Mouse (Mus musculus) thymus, postnatal 10 days (tissue): ENCODE measurements around the gene Zbtb34.

Source experiments
- DNase-seq, 2 experiments: peaks; one replicate each; pipeline ENCODE4 v3.0.0; 2021; ENCODE audit warnings: low spot score in 2 of 2

Zbtb34 gene

DNA sequence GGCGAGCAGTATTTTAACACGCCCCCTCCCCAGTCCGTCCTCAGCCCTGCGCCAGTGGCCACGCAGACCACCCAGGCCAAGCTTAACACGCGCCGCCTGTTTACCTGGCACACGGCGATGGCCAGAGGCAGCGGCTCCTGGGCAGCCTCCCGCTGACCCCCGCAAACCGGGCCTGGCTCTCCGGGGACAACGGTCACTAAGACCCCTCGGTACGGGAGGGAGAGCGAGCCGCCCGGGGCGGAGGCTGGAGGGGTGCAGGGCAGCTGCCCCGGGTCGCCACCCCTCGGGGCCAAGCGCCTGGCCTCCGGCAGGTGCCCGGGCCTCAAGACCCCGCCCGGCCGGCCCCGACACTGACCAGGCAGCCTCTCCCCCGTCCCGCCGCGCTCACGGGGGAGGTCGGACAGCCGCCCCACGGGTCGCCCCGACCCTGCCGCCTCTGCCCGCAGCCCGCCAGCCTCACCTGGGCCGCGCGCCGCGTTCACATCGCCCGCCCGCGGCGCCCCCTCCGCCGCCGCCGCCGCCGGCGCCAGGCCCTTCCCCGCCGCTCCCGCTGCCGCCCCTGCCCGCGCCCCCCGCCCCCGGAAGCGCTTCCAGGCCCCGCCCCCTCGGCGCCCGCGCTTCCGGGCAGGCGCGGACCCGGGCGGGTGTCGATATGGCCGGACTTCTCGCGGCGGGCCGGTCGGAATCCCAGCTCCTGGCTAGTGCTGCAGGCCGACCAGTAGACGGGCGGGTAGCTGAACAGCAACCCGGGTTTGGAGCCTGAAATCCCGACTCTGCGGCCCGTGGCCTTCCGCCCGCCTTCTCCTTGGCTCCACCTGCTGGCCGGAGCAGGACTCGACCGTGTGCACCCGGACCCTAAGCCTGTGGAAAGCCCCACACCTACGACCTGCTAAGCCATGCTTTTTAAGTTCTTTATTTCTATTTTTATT lies at the start of gene Zbtb34:
Zbtb34 (minus strand) TSS at position 554 of the 929 bp plus-strand sequence.
- DNase-seq = peak; percentile 52 to 74

DNA sequence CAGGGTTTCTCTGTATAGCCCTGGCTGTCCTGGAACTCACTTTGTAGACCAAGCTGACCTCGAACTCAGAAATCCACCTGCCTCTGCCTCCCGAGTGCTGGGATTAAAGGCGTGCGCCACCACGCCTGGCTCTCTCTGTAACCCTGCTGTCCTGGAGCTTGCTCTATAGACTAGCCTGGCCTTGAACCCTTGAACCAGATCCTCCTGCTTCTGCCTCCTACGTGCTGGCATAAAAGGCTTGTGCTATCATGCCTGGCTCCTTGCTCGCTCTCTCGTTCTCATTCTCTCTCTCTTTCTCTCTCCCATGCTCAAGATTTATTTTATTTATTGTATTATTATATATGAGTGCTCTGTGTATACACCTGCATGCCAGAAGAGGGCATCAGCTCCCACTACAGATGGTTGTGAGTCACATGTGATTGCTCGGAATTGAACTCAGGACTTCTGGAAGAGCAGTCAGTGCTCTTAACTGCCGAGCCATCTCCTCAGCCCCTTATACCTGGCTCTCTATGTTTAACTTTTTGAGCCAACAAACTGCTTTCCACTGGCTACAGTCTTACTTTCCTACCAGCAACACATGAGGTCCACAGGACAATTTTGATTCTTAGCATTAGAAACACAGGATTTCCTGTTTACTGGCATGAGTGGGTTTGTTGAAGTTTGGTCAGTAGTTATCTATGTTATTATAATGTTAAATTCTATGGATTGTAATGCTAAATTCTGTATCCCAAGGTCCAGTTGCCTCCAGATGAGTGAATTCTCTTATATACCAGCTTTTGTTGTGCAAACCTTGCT lies 47.0 kb upstream of the Zbtb34 start:
- no peak for DNase-seq

DNA sequence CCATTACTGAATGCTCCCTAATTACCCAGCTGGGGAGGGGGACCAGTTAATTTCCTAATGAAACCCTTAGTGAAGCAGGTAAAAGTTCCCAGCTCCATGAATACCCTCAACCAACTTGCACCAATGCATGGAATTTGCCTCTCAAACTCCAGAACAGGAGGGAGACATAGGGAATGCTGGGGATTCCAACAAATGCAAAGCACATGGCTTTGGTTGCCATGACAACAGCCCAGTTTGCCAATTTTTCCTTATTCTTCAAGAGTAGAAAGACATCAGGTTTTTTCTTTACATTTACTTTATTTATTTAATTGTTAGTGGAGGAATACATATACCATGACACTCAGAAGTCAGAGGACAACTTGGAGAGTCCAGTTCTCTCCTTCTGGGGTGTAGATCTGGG lies 44.8 kb upstream of the Zbtb34 start:
- no peak for DNase-seq

DNA sequence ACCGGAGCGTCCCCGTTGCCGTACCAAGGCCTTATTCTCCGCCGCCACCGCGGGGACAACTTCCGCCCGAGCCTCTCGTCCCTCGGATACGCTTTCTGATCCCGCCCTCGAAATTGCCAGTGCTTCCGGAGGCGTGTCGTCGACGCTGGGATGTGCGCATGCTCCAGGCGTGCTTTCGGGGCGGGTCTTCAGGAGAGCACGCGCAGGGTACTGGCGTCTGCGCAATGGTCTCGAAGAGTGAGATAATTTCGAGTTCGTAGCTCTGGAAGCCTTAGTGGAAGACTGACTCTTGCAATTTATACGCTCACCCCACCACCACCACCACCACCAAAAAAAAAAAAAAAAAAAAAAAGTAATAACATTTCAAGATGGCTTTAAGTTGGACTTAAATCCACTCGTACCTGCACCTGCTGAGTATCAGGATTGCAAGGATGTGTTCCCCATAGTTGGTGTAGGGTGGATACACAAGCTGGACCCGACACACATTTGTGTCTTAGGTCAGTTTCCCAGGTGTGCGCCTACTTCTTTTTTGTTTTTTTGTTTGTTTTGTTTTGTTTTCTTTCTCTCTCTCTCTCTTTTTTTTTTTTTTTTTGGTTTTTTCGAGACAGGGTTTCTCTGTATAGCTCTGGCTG lies 37.5 kb upstream of the Zbtb34 start, which contains the start of gene Zbtb43:
Zbtb43 (minus strand) TSS at position 94 of the 632 bp plus-strand sequence.
- DNase-seq = peak; percentile 92 to 96

DNA sequence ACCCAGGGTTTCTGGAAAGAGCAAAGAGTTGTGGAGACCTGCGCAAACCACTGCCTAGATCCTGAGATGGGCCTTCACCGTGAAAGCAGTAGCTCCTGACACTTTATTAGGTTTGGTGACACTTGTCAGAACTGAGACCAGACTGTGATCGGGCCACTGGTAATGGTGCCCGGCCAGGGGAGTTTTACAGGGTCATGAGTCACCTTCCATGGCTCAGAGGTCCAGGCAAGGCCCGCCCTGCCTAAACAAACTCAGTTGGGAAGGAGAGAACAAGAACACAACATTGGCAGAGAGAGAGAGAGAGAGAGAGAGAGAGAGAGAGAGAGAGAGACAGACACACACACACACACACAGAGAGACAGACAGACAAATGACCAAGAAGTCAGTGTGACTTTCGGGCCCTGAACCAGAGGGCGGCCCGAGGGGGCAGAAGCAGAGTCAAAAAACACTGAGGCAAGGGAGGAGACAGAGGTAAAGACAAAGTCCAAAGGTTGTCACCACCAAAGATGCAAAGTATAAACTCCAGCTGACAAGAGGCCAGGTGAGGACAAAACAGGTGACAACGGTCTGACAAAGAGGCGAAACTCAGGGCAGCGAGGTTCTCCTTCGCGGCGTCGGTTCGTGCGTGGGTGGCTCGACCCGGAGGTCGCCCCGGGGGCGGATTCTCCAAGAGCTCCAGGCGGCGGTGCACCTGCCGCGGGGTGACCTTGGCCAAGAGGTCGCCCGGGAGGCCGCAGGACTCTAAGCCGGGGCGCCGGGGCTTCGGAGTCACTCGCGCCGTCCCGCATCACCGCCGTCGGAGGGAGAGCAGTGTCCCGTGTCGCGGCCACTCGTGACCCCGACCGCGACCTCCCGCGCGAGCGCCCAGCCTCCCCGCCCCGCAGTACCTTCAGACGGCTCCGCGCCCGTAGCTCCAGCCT lies 36.7 kb upstream of the Zbtb34 start:
- DNase-seq = no peak

DNA sequence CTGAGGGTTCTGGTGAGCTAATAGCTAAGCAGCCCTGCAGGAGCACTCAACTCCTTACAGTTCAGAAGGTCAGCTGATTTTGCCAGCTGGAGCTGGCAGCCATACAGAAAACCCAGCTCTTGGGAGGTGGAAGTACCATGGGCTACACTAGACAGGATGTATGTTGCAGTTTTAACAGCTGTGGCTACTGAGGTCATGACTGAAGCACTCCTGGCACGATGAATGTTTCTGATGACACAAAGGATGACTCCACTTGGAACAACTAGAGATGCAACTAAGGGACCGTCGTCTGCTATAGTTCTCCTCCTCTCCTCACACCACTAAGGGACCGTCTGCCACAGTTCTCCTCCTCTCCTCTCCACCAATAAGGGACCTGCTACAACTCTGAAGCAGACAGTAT lies 34.8 kb upstream of the Zbtb34 start:
- DNase-seq = no peak

DNA sequence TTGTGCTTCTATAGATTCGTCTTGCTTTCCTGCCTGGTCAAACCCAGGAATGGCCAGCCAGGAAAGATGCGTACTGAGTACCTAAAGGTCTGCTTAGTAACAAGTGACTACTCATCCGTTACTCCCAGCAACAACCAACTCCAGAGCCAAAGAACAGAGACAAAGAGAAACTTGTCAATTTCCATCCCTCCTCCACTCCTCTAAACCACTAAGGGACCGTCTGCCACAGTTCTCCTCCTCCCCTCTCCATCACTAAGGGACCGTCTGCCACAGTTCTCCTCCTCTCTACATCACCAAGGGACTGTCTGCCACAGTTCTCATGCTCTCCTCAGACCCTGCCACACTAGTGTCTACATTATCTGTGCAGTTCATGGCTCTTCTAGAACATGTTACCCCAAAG lies 34.1 kb upstream of the Zbtb34 start:
- DNase-seq = no peak

DNA sequence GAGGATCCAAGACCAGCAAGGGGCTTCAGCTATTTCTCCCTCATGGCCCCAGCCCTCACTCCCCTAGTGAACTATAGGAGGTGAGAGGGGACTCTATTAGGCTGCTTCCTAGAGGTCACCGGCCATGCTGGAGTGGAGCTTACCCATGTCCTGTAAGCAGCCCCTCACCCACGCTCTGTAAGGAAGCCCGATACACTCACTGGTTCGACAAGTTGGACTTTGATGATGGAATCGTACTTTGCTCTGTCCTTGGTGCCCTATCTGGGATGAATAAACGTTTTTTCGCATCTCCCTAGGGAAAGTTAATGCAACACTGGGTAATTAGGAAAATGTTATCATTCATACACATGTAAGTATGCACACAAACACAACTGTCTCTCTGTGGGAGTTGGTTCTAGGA lies 30.9 kb upstream of the Zbtb34 start:
- no peak for DNase-seq

DNA sequence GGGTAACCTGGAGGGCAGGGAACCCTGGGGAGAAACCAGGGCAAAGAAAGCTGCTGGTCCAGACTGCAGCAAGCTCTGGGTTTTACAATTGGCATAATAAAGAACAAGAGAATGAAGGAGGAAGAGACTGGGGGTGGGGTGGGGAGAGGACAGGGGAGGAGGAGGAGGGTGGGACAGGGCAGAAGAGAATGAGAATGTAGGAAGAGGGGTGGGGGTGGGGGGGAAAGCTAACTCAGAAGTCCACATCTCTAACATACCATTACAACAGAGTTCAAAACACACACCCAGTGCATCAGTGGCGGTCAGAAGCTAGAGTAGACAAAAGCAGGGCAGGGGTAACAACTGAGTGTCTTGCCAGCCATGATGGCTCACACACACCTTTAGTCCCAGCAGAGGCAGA lies 29.9 kb upstream of the Zbtb34 start:
- no peak for DNase-seq

DNA sequence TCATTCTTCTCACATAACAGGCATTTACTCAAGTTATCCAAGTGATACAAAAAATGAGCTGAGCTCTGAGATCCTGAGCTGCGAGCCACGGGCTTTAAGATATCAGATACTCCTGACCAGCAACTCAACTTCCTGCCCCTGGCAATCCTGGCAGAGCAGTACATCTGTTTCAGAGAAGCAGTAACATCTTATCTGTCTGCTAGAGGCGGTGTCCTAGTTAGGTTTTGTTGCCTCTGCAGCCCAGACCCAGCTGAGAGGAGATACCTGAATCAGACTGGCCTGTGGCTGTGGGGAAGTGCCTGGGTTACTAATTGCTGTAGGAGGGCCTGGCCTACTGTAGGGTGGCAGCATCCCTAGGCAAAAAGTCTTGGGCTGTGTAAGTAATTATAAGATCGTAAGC lies 28.5 kb upstream of the Zbtb34 start:
- no peak for DNase-seq

DNA sequence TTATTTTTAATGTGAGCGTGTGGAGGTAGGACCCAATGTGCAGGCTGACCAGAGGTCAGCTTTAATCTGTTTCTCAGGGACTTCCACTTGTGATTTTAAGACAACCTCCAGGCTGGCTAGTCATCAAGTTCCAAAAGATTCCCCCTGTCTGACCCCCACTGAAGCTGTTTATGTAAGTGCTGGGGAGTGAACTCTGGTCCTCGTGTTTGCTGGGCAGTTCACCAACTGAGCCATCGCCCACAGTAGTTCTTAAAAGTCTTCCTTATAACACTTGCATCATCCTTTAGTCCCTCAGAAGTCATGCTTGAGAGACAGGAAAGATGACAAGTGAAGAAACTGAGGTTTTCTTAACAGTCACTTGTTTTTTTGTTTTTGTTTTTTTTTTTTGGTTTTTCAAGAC lies 25.6 kb upstream of the Zbtb34 start:
- DNase-seq = no peak

DNA sequence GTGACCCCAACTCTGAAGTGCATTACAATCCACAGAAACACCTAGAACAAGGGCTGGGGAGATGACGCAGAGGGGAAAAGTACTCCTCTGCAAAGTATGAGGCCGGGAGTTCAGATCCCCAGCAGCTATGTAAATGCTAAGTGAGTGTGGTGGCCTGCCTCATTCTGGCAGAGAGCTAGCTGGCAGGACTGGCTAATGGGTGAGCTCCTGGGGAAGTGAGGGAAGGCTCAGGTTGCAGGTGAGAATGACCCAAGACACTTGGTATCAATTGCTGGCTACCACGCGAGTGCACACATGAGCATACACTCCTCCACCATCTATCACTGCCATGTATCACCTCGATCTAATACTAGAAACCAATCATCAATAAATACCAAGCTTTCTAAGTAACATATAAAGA lies 25.1 kb upstream of the Zbtb34 start:
- no peak for DNase-seq

DNA sequence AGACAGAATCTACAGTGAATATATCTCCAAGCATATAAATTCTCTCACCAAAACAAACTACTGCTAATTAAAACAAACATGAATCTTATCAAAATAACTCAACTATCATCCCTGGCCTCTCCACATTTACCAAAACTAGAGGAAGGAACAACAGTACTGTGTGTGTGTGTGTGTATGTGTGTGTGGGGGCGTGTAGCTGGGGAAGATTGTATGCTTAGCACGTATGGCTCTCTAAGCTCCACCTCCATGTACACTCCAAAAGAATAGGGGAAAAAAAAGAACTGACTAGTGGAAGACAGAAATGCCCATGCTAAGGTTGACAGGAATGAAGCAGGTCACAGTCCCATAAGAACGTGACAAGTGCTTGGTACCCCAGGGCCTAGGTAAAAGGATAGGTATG lies 24.2 kb upstream of the Zbtb34 start:
- no peak for DNase-seq

DNA sequence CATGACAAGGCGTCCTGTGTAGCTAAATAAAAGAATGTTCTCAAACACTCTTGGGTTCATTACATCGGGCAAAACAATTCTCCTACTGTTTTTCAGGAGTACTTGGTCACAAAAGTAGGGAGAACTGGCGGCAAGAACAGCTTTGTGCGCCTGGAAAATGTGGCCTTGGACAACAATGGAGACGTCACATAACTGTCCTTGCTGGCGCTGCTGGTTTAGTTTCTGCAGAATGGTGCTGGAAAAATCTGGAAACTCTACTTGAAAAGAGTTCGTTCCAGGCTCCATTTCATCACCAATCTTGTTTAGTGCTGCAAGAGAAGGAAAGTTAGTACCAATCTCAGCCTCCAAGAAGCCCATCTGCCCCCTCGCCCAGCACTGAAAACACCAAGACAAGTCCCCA lies 23.7 kb upstream of the Zbtb34 start:
- DNase-seq = no peak

DNA sequence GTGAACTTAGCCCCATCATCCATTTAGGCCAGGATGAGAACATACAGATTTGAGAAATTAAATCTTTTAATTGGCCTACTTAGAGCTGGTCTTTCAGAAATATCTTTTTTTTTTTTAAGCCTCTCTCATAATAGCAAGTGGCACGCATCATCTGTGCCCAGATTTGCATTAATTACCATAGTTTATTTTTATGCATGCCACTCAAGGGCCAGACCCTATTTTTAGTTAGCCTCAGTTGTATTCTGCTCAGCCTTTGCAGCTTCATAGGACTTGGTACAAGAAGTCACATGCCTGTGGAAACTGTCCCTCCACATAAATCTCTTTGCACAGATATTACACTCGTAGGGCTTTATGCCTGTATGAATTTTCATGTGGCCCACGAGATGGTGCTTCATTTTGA lies 22.4 kb upstream of the Zbtb34 start:
- no peak for DNase-seq

DNA sequence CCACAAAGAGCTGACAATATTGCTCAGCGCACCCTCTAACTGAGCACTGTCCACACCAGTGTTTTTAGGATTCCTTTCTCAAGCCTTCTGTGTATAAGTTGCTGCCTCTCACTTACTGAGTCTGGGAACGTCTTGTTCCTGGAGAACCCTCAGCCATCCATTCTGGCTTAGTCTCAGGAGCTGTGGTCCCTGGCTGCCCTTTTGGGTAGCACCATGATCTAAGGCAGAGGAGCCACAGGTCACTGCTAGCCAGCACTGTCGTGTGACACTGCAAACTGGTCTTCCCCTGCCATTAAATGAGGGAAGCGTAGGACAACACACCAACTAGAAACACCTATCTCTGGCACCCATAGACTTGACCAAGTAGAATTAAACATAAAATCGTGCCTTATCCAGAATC lies 21.6 kb upstream of the Zbtb34 start:
- DNase-seq = no peak

DNA sequence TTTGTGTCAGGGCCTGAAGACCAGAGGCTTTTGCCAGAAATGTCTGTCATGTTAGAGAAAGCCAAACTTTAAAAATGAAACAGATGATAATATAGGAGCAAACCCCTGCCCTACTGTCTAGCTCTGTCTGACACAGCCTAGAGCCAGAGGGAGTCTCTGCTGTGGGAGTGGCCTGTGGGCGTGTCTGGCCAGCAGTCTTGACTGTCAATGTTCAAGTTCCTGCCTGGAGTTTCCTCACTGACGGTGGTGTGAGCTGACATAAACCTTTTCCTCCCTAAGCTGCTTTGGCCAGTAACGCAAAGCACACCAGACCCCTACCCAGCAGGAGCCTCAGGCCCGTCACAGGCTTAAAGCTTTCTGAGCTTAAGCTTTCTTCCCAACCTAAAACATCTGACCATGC lies 21.0 kb upstream of the Zbtb34 start:
- no peak for DNase-seq

DNA sequence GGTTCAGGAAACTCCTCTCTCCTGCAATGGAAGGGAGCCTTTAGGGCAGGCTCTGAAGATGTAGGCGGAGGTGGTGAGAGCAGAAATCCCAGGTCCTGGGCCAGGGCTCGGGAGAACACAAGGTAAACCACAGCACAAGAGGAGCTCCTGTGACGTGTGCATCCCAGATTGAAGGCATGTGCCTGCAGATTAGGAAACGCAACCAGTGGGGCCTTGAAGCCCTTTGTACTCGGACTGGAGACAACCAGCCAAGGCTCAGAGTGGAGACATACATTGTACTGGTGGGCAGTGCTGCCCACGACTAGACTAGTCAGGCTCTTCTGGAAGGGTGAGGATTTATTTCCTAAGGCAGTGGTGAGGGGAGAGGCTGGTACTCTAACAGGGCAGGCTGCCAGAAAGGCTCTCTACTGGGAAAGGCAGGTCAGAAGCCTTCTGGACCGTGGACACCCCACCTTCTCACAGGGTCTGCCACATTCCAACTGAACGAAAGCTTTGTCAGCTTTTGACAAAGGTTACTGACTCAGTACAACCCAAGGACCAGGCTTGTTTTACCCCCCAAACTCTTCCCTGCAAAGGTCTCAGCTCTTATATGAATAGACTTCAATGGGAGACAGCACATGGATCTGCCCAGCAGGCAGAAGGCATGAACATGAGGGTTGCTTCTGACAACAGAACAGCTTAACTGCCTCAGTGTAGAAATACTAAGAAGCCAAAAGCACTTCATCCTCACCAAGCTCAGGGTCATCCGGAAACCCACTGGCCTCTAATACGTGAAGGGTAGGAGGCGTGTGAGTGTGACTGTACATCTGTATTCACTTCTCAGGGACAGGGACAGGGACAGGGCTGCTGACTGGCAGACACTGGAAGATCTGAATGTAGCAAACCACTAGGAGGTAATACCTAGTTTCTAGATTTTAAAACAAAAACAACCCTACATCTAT lies 20.2 kb upstream of the Zbtb34 start:
- DNase-seq = no peak

DNA sequence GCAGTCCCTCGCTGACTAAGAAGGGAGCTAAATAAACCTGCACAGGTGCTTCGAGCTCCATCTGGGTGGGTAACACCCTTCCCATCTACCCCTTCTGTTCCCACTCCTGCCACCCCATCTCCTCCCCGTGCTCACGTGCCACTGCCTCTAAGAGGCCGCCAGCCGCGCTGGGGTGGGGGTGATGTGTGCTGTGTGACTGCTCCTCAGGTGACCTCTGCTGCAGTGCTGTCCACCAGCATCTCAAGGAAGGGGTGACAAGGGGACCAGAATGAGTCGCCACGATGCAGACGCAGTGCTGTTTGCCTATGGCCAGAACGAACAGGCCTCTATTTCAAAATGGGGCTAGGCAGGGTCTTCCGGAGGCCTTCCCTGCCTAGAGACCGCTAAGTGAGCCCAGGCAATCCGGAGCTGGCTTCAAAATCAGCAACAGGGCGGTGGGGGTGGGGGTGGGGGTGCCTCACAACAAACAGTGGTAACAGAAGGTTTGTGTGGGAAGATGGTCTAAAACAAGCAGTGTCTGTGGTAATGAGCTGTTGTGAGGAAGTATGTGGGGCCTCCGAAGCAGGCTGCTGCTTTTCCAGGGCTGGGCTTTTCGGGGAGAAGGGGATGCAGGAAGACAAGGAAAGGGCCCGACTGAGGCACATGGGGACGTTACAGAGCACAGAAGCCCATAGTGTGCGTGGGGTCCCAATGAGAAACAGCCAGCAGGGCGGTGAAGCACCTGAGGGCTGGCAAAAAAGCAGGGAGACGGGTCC lies 18.2 kb upstream of the Zbtb34 start:
- DNase-seq = no peak
